Mouse (Mus musculus) liver, embryonic 15.5 days (tissue): ENCODE results near the gene Senp5. TPM values are rescaled to one million over a fixed set of nuclear protein-coding genes. Genes with fewer than 3 reads are reported as not detected.
A peak's percentile ranks its signal among the peaks of the same experiment; 100 is the strongest.

Source experiments
- ATAC-seq: fragments of 200-750 bp; cut with Nextera tagmentation; 2 replicates; pipeline ENCODE4 v1.8.0; 2017; ENCODE audit warnings: moderate number of reproducible peaks, mild to moderate bottlenecking, moderate library complexity; ENCODE audit not compliant: insufficient read depth
- H3K27ac ChIP-seq: fragments of 300-500 bp; sonication (generic); replicated peaks from 2 replicates; pipeline ENCODE4 v1.5.1; 2015; ENCODE audit warnings: mild to moderate bottlenecking, inconsistent platforms
- H3K27me3 ChIP-seq: fragments of 300-500 bp; sonication (generic); 2 replicates; pipeline ENCODE4 v1.6.1; 2015; ENCODE audit warnings: mild to moderate bottlenecking, inconsistent platforms
- H3K36me3 ChIP-seq: fragments of 300-500 bp; sonication (generic); replicated peaks from 2 replicates; pipeline ENCODE4 v1.6.1; 2015; ENCODE audit warnings: moderate library complexity, mild to moderate bottlenecking, inconsistent platforms
- H3K4me1 ChIP-seq: fragments of 300-500 bp; sonication (generic); replicated peaks from 2 replicates; pipeline ENCODE4 v1.6.1; 2015; ENCODE audit warnings: inconsistent platforms
- H3K4me2 ChIP-seq: fragments of 300-500 bp; sonication (generic); 2 replicates; pipeline ENCODE4 v1.6.1; 2015; ENCODE audit warnings: moderate library complexity, mild to moderate bottlenecking, inconsistent platforms
- H3K4me3 ChIP-seq: fragments of 300-500 bp; sonication (generic); replicated peaks from 2 replicates; pipeline ENCODE4 v1.5.1; 2015; ENCODE audit warnings: mild to moderate bottlenecking, inconsistent platforms
- H3K9ac ChIP-seq: fragments of 300-500 bp; sonication (generic); 2 replicates; pipeline ENCODE4 v1.6.1; 2015; ENCODE audit warnings: moderate library complexity, mild to moderate bottlenecking, inconsistent platforms
- H3K9me3 ChIP-seq: fragments of 300-500 bp; sonication (generic); replicated peaks from 2 replicates; pipeline ENCODE4 v1.6.1; 2016; ENCODE audit warnings: inconsistent platforms
- WGBS: fragments of 180-500 bp; shearing (Covaris S2); methylation state at CpG from one replicate; pipeline ENCODE4 v1.1.7; 2015; ENCODE audit warnings: mixed read lengths; ENCODE audit not compliant: insufficient replicate concordance; 5-methylcytosine and 5-hydroxymethylcytosine counted together
- microRNA-seq: library from miRNA; unstranded; fragments of <30 nt; microRNA quantifications from one replicate; pipeline ENCODE4, GENCODE M21; 2016
- polyA plus RNA-seq: library from polyadenylated mRNA; unstranded; fragments of >200 nt; fragmentation: Nextera tagmentation; extraction: Ambion mirVana; gene quantifications from 2 replicates; pipeline ENCODE4 v1.2.1, GENCODE M21; 2015

Senp5 gene
- polyA plus RNA-seq, 1 experiment from 2014 or later, result 4.7 TPM

- no peaks in the 10 kb centered on the region for H3K36me3 ChIP-seq
- ATAC-seq, result no peak
- H3K4me2 ChIP-seq, result no peak overlapping the region
- no peak overlapping the region for H3K9ac ChIP-seq
- WGBS, result 64% methylated on average over 6 of the region's 6 CpGs
- H3K9me3 ChIP-seq, result no peaks in the 10 kb centered on the region
- no peaks in the 10 kb centered on the region for H3K4me1 ChIP-seq
- no peak overlapping the region for H3K27ac ChIP-seq
- peaks cover 9% of the 10 kb centered on the region; the same call in 1 of the 2 replicates for H3K27me3 ChIP-seq
- no peak overlapping the region for H3K4me3 ChIP-seq
Observed at GRCm38 (mm10) chr16:31926091-31926490, 77.0 kb downstream of the Senp5 start.

DNA sequence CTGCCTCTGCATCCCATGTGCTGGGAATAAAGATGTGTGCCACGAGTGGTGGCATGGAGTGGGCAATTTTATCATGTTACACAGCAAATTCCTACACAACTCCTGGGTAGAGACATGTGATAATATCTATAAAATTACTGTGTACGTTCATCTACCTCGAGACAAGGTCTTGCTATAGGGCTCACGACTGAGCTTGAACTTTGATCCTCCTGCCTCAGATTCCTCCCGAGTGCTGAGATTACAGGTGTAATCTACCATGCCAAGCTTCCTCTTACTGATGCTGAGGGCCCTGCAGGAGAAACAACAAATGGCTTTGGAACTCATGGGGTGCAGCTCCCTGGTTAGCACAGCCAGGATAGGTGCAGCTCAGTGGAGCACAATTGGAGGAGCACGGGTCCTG is 78.7 kb downstream of the Senp5 start:
- 64% methylated on average over 6 of the region's 6 CpGs for WGBS
- no peak for ATAC-seq
- Histone ChIP-seq H3K27me3 (no peaks in the 10 kb centered on the region), H3K4me2 (no peak overlapping the region), H3K9ac (no peak overlapping the region), H3K4me3 (no peak overlapping the region), H3K36me3 (no peaks in the 10 kb centered on the region), H3K27ac (no peak overlapping the region), H3K9me3 (no peaks in the 10 kb centered on the region), H3K4me1 (no peaks in the 10 kb centered on the region)

- WGBS, result 5% methylated on average over 14 of the region's 14 CpGs
- Histone ChIP-seq H3K9me3 (no peaks in the 10 kb centered on the region), H3K4me3 (no peak overlapping the region), H3K36me3 (no peaks in the 10 kb centered on the region), H3K27ac (no peak overlapping the region), H3K9ac (no peak overlapping the region), H3K27me3 (no peaks in the 10 kb centered on the region; the same call in 1 of the 2 replicates), H3K4me2 (peak overlapping the region; percentile 48), H3K4me1 (peaks cover 4% of the 10 kb centered on the region)
- no peak for ATAC-seq
Observed at GRCm38 (mm10) chr16:31918248-31918724, 84.8 kb downstream of the Senp5 start.

GRCm38 (mm10) chr16:31917776-31918175 is 85.3 kb downstream of the Senp5 start:
- Histone ChIP-seq H3K4me2 (peak overlapping the region; percentile 48), H3K27ac (no peak overlapping the region), H3K27me3 (no peaks in the 10 kb centered on the region; the same call in 1 of the 2 replicates), H3K4me3 (no peak overlapping the region), H3K9me3 (no peaks in the 10 kb centered on the region), H3K4me1 (peaks cover 4% of the 10 kb centered on the region), H3K36me3 (no peaks in the 10 kb centered on the region), H3K9ac (no peak overlapping the region)
- WGBS, result 47% methylated on average over 11 of the region's 11 CpGs
- no peak for ATAC-seq

DNA sequence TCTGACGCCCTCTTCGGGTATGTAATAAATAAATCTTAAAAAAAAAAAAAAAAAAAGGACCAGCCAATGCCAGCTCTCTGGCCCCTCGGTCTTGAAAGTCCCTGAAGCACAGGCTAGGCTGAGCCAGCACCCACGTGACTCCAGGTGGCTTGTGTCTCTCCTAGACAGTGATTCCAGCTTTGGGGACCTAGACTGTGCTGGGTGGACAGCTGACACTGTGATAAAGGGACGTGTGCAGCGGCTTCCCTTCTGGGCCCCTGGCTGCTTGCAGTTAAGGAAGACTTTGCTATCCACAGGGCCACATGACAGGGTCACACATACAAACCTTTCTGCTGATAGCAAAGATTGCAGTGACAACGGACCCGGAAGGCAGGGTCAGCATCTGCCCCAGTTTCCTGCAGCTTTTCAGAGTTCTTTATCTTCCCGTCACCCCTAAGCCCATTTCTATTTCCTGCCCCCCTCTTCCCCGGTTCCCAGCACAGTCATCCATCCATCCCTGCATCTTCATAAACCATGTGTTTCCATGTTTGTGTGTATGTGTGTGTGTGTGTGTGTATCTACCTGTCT is 92.7 kb downstream of the Senp5 start:
- ATAC-seq, result no peak
- Histone ChIP-seq H3K27ac (no peak overlapping the region), H3K9ac (no peak overlapping the region), H3K36me3 (no peaks in the 10 kb centered on the region), H3K4me2 (no peak overlapping the region), H3K27me3 (peaks cover 12% of the 10 kb centered on the region; the same call in 1 of the 2 replicates), H3K4me3 (no peak overlapping the region), H3K4me1 (peaks cover 12% of the 10 kb centered on the region), H3K9me3 (no peaks in the 10 kb centered on the region)
- WGBS, result 26% methylated on average over 10 of the region's 10 CpGs

Small RNAs within 50 kb of the gene (microRNA-seq; reads per million reads assigned to microRNA genes)
- not detected for gene Gm26269

Other genes with a start within 250 kb of the Senp5 start
- 0.02 and 0.07 TPM in 2 replicates for gene Meltf, start 124.5 kb downstream of the Senp5 start, polyA plus RNA-seq
- 0.23 and 0.48 TPM in 2 replicates for gene Pigz, start 69.4 kb downstream of the Senp5 start, polyA plus RNA-seq
- gene 0610012G03Rik, start 54.8 kb downstream of the Senp5 start, polyA plus RNA-seq, result 38.1 and 39.4 TPM in 2 replicates
- gene Ncbp2, start 54.8 kb downstream of the Senp5 start, polyA plus RNA-seq, result 27.5 and 28.3 TPM in 2 replicates
- gene Pak2, start 76.1 kb upstream of the Senp5 start, polyA plus RNA-seq, result 9.5 and 9.7 TPM in 2 replicates
- gene Pigx, start 96.5 kb upstream of the Senp5 start, polyA plus RNA-seq, result 27.8 and 31.5 TPM in 2 replicates
- gene Cep19, start 96.5 kb upstream of the Senp5 start, polyA plus RNA-seq, result 4.7 and 5.5 TPM in 2 replicates
- 24.1 and 24.5 TPM in 2 replicates for gene Nrros, start 162.3 kb upstream of the Senp5 start, polyA plus RNA-seq
- 1.3 and 1.5 TPM in 2 replicates for gene Bex6, start 176.5 kb upstream of the Senp5 start, polyA plus RNA-seq
- gene Fbxo45, start 243.9 kb upstream of the Senp5 start, polyA plus RNA-seq, result 4.9 and 6.3 TPM in 2 replicates
- gene Wdr53, start 243.9 kb upstream of the Senp5 start, polyA plus RNA-seq, result 10.3 and 11.1 TPM in 2 replicates